Mouse (Mus musculus) intestine, embryonic 14.5 days (tissue): ENCODE measurements at regions not wholly inside any gene's neighbourhood (a gene's known extent, or its start where the extent isn't known, plus 50 kb on each side); places are given as distances from the start of the nearest gene placed in this dataset.
A peak's percentile ranks its signal among the peaks of the same experiment; 100 is the strongest.

Experiments
- ATAC-seq: fragments of 200-750 bp; cut with Nextera tagmentation; replicated peaks from 2 replicates; pipeline ENCODE4 v1.8.0; 2017; ENCODE audit warnings: low read depth, moderate number of reproducible peaks, moderate TSS enrichment, moderate library complexity; ENCODE audit not compliant: low FRiP score, low TSS enrichment
- DNase-seq: peaks from one replicate; pipeline ENCODE4 v3.0.0-alpha.2; 2018; ENCODE audit warnings: low spot score
- H3K27ac ChIP-seq: fragments of 300-500 bp; sonication (generic); 2 replicates; pipeline ENCODE4 v1.5.1; 2014; ENCODE audit warnings: low read depth, mild to moderate bottlenecking, control low read depth
- H3K27me3 ChIP-seq: fragments of 300-500 bp; sonication (generic); replicated peaks from 2 replicates; pipeline ENCODE4 v1.6.1; 2014; ENCODE audit warnings: low read length, control low read depth; ENCODE audit not compliant: control insufficient read depth, insufficient read depth
- H3K36me3 ChIP-seq: fragments of 300-500 bp; sonication (generic); 2 replicates; pipeline ENCODE4 v1.6.1; 2014; ENCODE audit warnings: low read length, control low read depth; ENCODE audit not compliant: control insufficient read depth, insufficient read depth
- H3K4me1 ChIP-seq: fragments of 300-500 bp; sonication (generic); replicated peaks from 2 replicates; pipeline ENCODE4 v1.6.1; 2014; ENCODE audit warnings: low read length, control low read depth, mixed read lengths; ENCODE audit not compliant: control insufficient read depth, insufficient read depth
- H3K4me2 ChIP-seq: fragments of 300-500 bp; sonication (generic); 2 replicates; pipeline ENCODE4 v1.6.1; 2014; ENCODE audit warnings: low read length
- H3K4me3 ChIP-seq: fragments of 300-500 bp; sonication (generic); 2 replicates; pipeline ENCODE4 v1.5.1; 2014; ENCODE audit warnings: low read depth, low read length, control low read depth, mixed read lengths
- H3K9ac ChIP-seq: fragments of 300-500 bp; sonication (generic); 2 replicates; pipeline ENCODE4 v1.6.1; 2014; ENCODE audit warnings: mild to moderate bottlenecking, low read length
- H3K9me3 ChIP-seq: fragments of 300-500 bp; sonication (generic); 2 replicates; pipeline ENCODE4 v1.6.1; 2016; ENCODE audit warnings: low read length, control low read depth; ENCODE audit not compliant: control insufficient read depth
- WGBS: fragments of 180-500 bp; shearing (Covaris S2); extraction: QIAGEN DNeasy Blood & Tissue Kit; methylation state at CpG from one replicate; pipeline ENCODE4 v1.1.7; 2014; 5-methylcytosine and 5-hydroxymethylcytosine counted together

DNA sequence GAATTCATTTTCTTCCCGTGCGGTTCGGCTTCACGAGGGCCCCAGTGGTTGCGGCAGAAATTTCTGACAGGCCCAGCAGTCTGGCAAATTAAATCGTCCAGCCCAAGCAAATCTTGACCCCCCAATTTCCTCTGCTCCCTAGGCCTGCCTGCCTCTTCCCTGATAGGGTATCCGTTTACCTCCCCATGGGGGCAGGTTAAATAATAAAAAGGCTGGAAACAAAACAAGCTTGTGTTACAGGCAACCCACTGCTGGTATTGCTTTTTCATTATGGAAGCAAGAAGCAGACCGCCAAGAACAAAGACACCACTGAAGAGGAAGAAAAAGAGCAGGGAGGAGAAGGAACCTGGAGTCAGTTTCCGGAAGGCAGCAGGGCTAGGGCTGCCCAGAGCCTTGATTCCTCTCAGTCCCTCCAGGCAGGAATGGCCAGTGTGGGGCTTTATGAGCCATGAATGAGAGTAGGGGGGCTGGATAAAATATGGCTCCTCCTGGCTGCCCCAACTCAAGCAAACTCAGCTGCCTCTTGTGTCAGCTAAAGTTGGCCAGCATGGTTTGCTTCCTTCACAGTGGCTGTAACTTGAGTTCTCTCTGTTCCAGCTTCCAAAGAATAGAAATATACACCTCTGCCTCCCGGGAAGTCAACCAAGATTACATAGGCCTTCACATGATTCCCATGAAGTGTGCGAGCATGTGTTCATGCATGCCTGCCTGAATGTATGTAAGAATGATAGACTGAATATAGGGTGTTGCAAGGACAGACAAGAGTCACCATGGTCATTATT is 474.5 kb upstream of the Cdh4 start:
- DNase-seq: no peak
- 77% methylated on average over 11 of the region's 11 CpGs for WGBS
- no peaks in the 10 kb centered on the region for H3K27me3 ChIP-seq
- no peaks in the 10 kb centered on the region for H3K4me1 ChIP-seq
- H3K4me2 ChIP-seq: no peak overlapping the region
- no peak overlapping the region for H3K9ac ChIP-seq
- H3K27ac ChIP-seq: no peak overlapping the region
- H3K9me3 ChIP-seq: no peaks in the 10 kb centered on the region
- ATAC-seq: no peak
- H3K36me3 ChIP-seq: no peaks in the 10 kb centered on the region
- H3K4me3 ChIP-seq: no peak overlapping the region

DNA sequence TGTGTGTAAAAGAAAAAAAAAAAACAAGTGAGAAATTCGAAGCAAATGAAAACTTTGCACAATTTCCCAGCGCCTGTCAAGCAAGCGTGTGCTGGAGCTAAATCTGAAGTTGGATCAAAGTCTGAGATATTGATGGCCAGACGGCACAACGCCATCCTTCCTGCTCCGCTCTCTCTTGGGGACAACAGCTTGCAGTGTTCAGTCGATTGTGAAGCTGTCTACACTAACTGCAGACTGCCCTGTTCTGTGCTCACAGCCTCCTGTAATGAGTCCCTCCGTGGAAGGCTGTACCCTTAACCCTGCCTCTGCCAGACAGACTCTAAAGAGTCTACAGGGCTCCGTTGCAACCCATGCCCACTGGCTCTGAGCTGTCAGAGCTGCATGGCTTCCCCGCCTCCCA is 472.5 kb upstream of the Cdh4 start:
- Histone ChIP-seq H3K36me3 (no peaks in the 10 kb centered on the region), H3K4me1 (no peaks in the 10 kb centered on the region), H3K4me2 (no peak overlapping the region), H3K9ac (no peak overlapping the region), H3K4me3 (no peak overlapping the region), H3K9me3 (no peaks in the 10 kb centered on the region), H3K27me3 (no peaks in the 10 kb centered on the region), H3K27ac (no peak overlapping the region)
- DNase-seq (no peak), ATAC-seq (no peak)
- 73% methylated on average over 10 of the region's 10 CpGs for whole genome bisulfite sequencing

DNA sequence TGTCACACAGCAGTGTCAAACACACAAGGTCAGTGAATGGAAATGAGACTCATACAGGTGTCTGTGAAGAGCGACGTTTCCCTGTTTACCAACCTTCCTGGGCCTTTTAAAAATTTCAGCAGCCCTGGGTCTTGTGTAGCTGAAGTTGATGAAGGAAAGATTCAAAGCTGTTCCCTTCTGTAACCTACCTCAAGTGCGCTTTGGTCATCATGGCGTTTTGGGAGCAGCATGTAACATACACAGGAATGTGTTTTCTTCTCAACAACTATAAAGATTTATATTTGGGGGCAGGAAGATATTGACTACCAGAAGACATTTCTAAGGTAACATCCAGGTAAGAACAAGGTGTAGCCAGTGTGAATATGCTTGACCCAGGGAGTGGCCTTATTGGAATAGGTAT is 466.9 kb upstream of the Cdh4 start:
- H3K27me3 ChIP-seq: no peaks in the 10 kb centered on the region
- H3K4me3 ChIP-seq: no peak overlapping the region
- no peak overlapping the region for H3K4me2 ChIP-seq
- ATAC-seq (no peak), DNase-seq (no peak)
- H3K27ac ChIP-seq: no peak overlapping the region
- 91% methylated on average over 4 of the region's 4 CpGs for WGBS
- no peaks in the 10 kb centered on the region for H3K4me1 ChIP-seq
- H3K9me3 ChIP-seq: no peaks in the 10 kb centered on the region
- no peak overlapping the region for H3K9ac ChIP-seq
- H3K36me3 ChIP-seq: no peaks in the 10 kb centered on the region

DNA sequence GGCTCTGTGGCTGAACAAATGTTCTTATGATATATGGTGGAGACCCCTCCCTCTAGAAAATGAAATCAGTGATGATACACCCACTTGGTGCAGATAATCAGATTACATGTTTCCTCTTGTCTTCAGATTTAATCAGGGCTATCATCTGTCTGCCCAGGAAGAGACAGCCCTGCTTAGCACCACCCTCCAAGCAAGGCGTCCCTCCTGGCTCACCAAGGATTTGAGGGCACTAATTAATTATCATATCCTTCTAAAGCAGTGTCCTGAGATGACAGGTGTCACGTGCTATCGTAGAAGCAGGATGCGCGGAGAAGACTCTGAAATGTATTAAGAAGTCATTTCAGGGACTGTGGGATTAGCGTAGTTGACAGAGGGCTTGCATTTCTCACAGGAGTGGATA is 466.2 kb upstream of the Cdh4 start:
- WGBS: 77% methylated on average over 6 of the region's 6 CpGs
- ATAC-seq (no peak), DNase-seq (no peak)
- Histone ChIP-seq H3K4me2 (no peak overlapping the region), H3K27ac (no peak overlapping the region), H3K9me3 (no peaks in the 10 kb centered on the region), H3K4me3 (no peak overlapping the region), H3K36me3 (no peaks in the 10 kb centered on the region), H3K27me3 (no peaks in the 10 kb centered on the region), H3K9ac (no peak overlapping the region), H3K4me1 (no peaks in the 10 kb centered on the region)

DNA sequence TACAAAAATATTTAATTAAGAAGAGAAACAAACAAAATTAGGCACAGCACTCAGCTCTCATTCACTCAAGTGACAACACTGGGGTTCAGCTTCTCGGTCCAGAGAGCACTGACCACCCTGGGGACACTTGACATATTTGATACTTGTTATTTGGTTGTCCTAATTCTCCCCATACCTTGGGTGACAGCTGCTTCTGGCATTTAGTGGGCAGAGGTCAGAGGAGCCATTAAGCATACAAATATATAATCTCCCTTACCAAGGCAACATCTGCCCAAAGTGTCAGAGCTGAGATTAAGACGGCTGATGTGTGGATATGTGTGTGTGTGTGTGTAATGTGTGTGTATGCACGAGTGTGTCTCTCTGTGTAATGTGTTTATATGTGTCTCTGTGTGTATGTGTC is 465.7 kb upstream of the Cdh4 start:
- H3K9me3 ChIP-seq: no peaks in the 10 kb centered on the region
- no peak overlapping the region for H3K4me2 ChIP-seq
- no peaks in the 10 kb centered on the region for H3K4me1 ChIP-seq
- no peaks in the 10 kb centered on the region for H3K27me3 ChIP-seq
- WGBS: 78% methylated on average over 3 of the region's 3 CpGs
- no peak overlapping the region for H3K9ac ChIP-seq
- no peaks in the 10 kb centered on the region for H3K36me3 ChIP-seq
- DNase-seq (no peak), ATAC-seq (no peak)
- H3K4me3 ChIP-seq: no peak overlapping the region
- no peak overlapping the region for H3K27ac ChIP-seq

DNA sequence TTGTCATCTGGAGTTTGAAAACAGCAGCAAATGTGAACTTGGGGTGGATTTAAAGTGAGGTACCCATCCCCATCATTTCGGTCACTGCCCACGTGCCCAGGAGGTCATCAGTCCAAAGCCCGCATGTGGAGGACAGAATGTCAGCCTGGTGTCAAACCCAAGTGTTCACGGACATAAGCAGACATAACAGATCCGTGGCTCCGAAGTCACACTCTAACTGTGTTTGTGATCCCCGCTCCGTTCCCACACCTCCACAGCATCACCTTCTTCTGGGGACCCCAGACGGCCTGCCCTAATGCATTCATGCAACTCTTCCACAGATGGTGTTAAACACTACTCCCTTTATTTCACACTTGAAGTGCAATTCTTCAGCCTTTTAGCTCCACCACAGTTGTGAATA is 462.8 kb upstream of the Cdh4 start:
- no peaks in the 10 kb centered on the region for H3K36me3 ChIP-seq
- 90% methylated on average over 9 of the region's 9 CpGs for WGBS
- H3K27me3 ChIP-seq: no peaks in the 10 kb centered on the region
- no peaks in the 10 kb centered on the region; the same call in 1 of the 2 replicates for H3K4me1 ChIP-seq
- DNase-seq (no peak), ATAC-seq (no peak)
- H3K4me2 ChIP-seq: no peak overlapping the region
- H3K9me3 ChIP-seq: no peaks in the 10 kb centered on the region
- H3K9ac ChIP-seq: no peak overlapping the region
- no peak overlapping the region for H3K27ac ChIP-seq
- H3K4me3 ChIP-seq: no peak overlapping the region

DNA sequence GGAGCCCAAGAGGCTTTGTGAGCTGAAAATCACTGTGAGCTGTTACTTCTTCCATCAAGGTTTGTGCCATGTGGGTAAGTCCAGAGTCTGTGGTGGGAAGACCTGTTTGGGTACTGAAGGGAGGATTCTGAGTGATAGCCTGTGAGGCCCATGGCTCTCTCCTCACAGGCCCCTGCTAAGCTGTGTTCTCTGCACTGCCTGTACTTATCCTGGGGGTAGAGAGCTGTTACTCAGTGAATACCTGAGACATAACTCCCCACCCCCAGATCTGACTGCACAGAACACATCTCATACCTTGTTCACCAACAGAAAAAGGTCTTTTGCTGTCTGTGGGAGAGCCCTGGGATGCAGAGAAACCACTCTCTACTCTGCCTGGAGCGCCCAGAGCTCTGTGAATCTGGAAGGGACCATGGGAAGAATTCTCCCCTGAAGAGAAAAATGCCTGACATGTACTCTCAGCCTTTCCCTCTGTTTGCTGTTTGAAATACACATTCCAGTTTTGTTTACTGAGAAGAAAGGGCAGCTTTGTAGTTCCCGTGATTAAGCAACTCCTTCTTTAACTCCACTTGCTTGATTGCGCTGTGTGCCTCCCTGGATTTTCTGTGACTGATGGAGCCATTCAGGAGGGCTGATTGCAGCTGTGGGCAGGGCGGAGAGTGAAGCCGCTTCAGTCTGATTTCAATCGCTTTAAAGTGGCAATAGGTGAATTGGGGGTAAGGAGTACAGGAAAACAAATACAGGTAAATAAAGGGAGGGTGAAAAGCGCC is 460.3 kb upstream of the Cdh4 start:
- no peak for DNase-seq
- WGBS: 25% methylated on average over 7 of the region's 7 CpGs

DNA sequence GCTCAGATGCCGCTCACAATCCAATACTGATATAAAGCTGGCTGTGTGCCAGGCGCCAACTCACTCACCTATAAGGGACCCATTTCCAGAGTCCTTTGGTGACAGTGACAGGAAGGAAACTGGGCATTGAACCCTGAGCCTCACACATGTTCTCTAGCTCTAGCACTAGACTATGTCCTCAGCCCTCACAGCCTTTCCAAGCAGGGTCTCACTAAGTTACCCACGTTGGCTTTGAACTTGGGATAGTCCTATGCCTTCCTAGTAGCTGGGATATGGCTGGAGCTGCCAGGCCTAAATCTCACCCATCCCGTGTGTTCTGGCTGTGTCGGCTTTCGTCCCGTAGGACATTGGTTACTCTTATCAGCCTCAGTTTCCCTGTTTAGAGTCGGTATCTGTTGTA is 458.4 kb upstream of the Cdh4 start:
- no peak for ATAC-seq
- peaks cover 3% of the 10 kb centered on the region; the same call in 1 of the 2 replicates for H3K4me1 ChIP-seq
- no peak overlapping the region for H3K4me2 ChIP-seq
- H3K27ac ChIP-seq: no peak overlapping the region
- no peak overlapping the region for H3K9ac ChIP-seq
- no peak for DNase-seq
- no peak overlapping the region for H3K4me3 ChIP-seq
- H3K9me3 ChIP-seq: no peaks in the 10 kb centered on the region
- H3K36me3 ChIP-seq: no peaks in the 10 kb centered on the region
- H3K27me3 ChIP-seq: no peaks in the 10 kb centered on the region
- WGBS: 92% methylated on average over 8 of the region's 8 CpGs

More for the DNA sequence above, 460.3 kb upstream of the Cdh4 start:
- Histone ChIP-seq H3K27ac (no peak overlapping the region), H3K4me2 (no peak overlapping the region), H3K4me1 (peaks cover 3% of the 10 kb centered on the region; the same call in 1 of the 2 replicates), H3K9me3 (no peaks in the 10 kb centered on the region), H3K36me3 (no peaks in the 10 kb centered on the region), H3K27me3 (no peaks in the 10 kb centered on the region), H3K9ac (no peak overlapping the region), H3K4me3 (no peak overlapping the region)
- 0 out of 2 replicates have a peak, but pooled peaks have one; percentile 32 for ATAC-seq
